In genomic region chr19:5838892-5839165, GRCm38 (mm10) we compare ENCODE assay signal across 15 mouse cellular contexts. TPM values are rescaled to one million over a fixed set of nuclear protein-coding genes. Genes with fewer than 3 reads are reported as not detected.
DNase-seq lines count a peak whose midpoint lies in the region; ATAC-seq and TF ChIP-seq lines count a peak whose summit lies in the region.
"Had no signal": no experiment of that assay in that cellular context is flagged by ENCODE, and none has a peak within 500 bp of the region (broad histone marks: within the 10 kb centered on the region; RNA-seq: fewer than 3 reads in every experiment).

No protein-coding gene starts in this region.

- H3K4me2 ChIP-seq in hindbrain, embryonic 14.5 days (replicated peaks), result no peak overlapping the region
- no peak overlapping the region for H3K4me2 ChIP-seq in lung, postnatal 0 days (replicated peaks; ENCODE audit: low read depth, low read length)
- no peak overlapping the region for H3K4me2 ChIP-seq in stomach, postnatal 0 days (replicated peaks; ENCODE audit: low read depth)
- no peak overlapping the region for H3K4me2 ChIP-seq in hindbrain, embryonic 12.5 days (replicated peaks)
- H3K4me2 ChIP-seq: limb, embryonic 13.5 days; midbrain, embryonic 13.5 days; neural tube, embryonic 15.5 days had no signal

- no peak for ATAC-seq in hindbrain, embryonic 14.5 days (ENCODE audit: low FRiP score)
- ATAC-seq in lung, postnatal 0 days, result no peak
- no peak for ATAC-seq in stomach, postnatal 0 days (ENCODE audit: low FRiP score, low TSS enrichment)
- no peak for ATAC-seq in hindbrain, embryonic 12.5 days (ENCODE audit: low FRiP score)
- ATAC-seq: forebrain, embryonic 16.5 days; midbrain, embryonic 13.5 days had no signal

- H3K9ac ChIP-seq in hindbrain, embryonic 14.5 days, result no peak overlapping the region
- H3K9ac ChIP-seq in lung, postnatal 0 days (replicated peaks; ENCODE audit: low read depth), result no peak overlapping the region
- H3K9ac ChIP-seq in stomach, postnatal 0 days (ENCODE audit: low read length), result peak overlapping the region; percentile 19; the same call in 1 of the 2 replicates
- H3K9ac ChIP-seq in hindbrain, embryonic 12.5 days, result no peak overlapping the region
- H3K9ac ChIP-seq: limb, embryonic 13.5 days; neural tube, embryonic 15.5 days had no signal

- 86% methylated on average over 4 of the region's 4 CpGs for WGBS in hindbrain, embryonic 10.5 days
- WGBS in hindbrain, embryonic 14.5 days, result 83% methylated on average over 4 of the region's 4 CpGs
- WGBS in lung, postnatal 0 days, result 85% methylated on average over 4 of the region's 4 CpGs
- 81% methylated on average over 4 of the region's 4 CpGs for WGBS in stomach, postnatal 0 days
- 85% methylated on average over 4 of the region's 4 CpGs for WGBS in hindbrain, embryonic 12.5 days

- no peak for TF ChIP-seq CTCF in lung, postnatal 0 days (IDR thresholded peaks at IDR 0.05)
- TF ChIP-seq CTCF in stomach, postnatal 0 days (IDR thresholded peaks at IDR 0.05; ENCODE audit: low read depth), result no peak

- no peak for DNase-seq in hindbrain, embryonic 10.5 days (ENCODE audit: low spot score)
- no peak for DNase-seq in hindbrain, embryonic 14.5 days (ENCODE audit: low spot score)
- DNase-seq in lung, postnatal 0 days (ENCODE audit: low spot score), result peak; percentile 37
- no peak for DNase-seq in lung, postnatal 36 days
- peak; percentile 64 for DNase-seq in adipocyte (ENCODE audit: low spot score)
- peak; percentile 44 for DNase-seq in stomach, postnatal 0 days (ENCODE audit: low spot score)
- DNase-seq: cerebellum, adult 18-20 months; kidney, postnatal 10 days; layer of hippocampus, adult 9-11 months; thymus, adult 2 months had no signal

- no peaks in the 10 kb centered on the region for H3K9me3 ChIP-seq in hindbrain, embryonic 10.5 days
- no peaks in the 10 kb centered on the region for H3K9me3 ChIP-seq in hindbrain, embryonic 14.5 days (ENCODE audit: control insufficient read depth, low read length)
- no peaks in the 10 kb centered on the region for H3K9me3 ChIP-seq in lung, postnatal 0 days (ENCODE audit: low read length)
- H3K9me3 ChIP-seq in stomach, postnatal 0 days (ENCODE audit: control insufficient read depth, low read length), result no peaks in the 10 kb centered on the region
- H3K9me3 ChIP-seq in hindbrain, embryonic 12.5 days (replicated peaks), result no peaks in the 10 kb centered on the region
- H3K9me3 ChIP-seq: limb, embryonic 13.5 days; midbrain, embryonic 13.5 days; neural tube, embryonic 15.5 days had no signal

- H3K4me3 ChIP-seq in hindbrain, embryonic 10.5 days, result no peak overlapping the region
- H3K4me3 ChIP-seq in hindbrain, embryonic 14.5 days (replicated peaks; ENCODE audit: low read length), result no peak overlapping the region
- no peak overlapping the region for H3K4me3 ChIP-seq in lung, postnatal 0 days (ENCODE audit: low read depth, low read length)
- H3K4me3 ChIP-seq in stomach, postnatal 0 days (ENCODE audit: low read depth, low read length), result no peak overlapping the region
- H3K4me3 ChIP-seq in hindbrain, embryonic 12.5 days, result no peak overlapping the region
- H3K4me3 ChIP-seq: limb, embryonic 13.5 days; midbrain, embryonic 13.5 days; neural tube, embryonic 15.5 days had no signal

- no peak for TF ChIP-seq EP300 in lung, postnatal 0 days (IDR thresholded peaks at IDR 0.05)
- TF ChIP-seq EP300 in stomach, postnatal 0 days (optimal IDR thresholded peaks at IDR 0.05), result no peak

- H3K36me3 ChIP-seq in hindbrain, embryonic 10.5 days, result no peaks in the 10 kb centered on the region
- no peaks in the 10 kb centered on the region for H3K36me3 ChIP-seq in hindbrain, embryonic 14.5 days (replicated peaks; ENCODE audit: control insufficient read depth, insufficient read depth)
- H3K36me3 ChIP-seq in lung, postnatal 0 days (ENCODE audit: insufficient read depth, low read length), result no peaks in the 10 kb centered on the region
- H3K36me3 ChIP-seq in stomach, postnatal 0 days (ENCODE audit: control insufficient read depth, insufficient read depth, low read length), result no peaks in the 10 kb centered on the region
- H3K36me3 ChIP-seq in hindbrain, embryonic 12.5 days, result no peaks in the 10 kb centered on the region
- H3K36me3 ChIP-seq: limb, embryonic 13.5 days; midbrain, embryonic 13.5 days; neural tube, embryonic 15.5 days had no signal

- H3K27ac ChIP-seq in hindbrain, embryonic 10.5 days, result peak overlapping the region; percentile 50; the same call in 1 of the 2 replicates
- no peak overlapping the region for H3K27ac ChIP-seq in hindbrain, embryonic 14.5 days
- no peak overlapping the region; the same call in 1 of the 2 replicates for H3K27ac ChIP-seq in lung, postnatal 0 days (ENCODE audit: low read length)
- H3K27ac ChIP-seq in stomach, postnatal 0 days (replicated peaks), result 0 out of 2 replicates have a peak overlapping the region, but pooled peaks have one; percentile 14
- no peak overlapping the region for H3K27ac ChIP-seq in hindbrain, embryonic 12.5 days
- H3K27ac ChIP-seq: limb, embryonic 13.5 days; midbrain, embryonic 13.5 days; neural tube, embryonic 15.5 days had no signal

- H3K4me1 ChIP-seq in hindbrain, embryonic 10.5 days (replicated peaks), result peaks cover 59% of the 10 kb centered on the region
- peaks cover 15% of the 10 kb centered on the region for H3K4me1 ChIP-seq in hindbrain, embryonic 14.5 days (replicated peaks; ENCODE audit: control insufficient read depth, insufficient read depth, low read length)
- peaks cover 12% of the 10 kb centered on the region; the same call in 1 of the 2 replicates for H3K4me1 ChIP-seq in lung, postnatal 0 days (ENCODE audit: insufficient read depth, low read depth, low read length)
- H3K4me1 ChIP-seq in stomach, postnatal 0 days (replicated peaks; ENCODE audit: control insufficient read depth, insufficient read depth), result no peaks in the 10 kb centered on the region
- peaks cover 25% of the 10 kb centered on the region for H3K4me1 ChIP-seq in hindbrain, embryonic 12.5 days

- H3K27me3 ChIP-seq in hindbrain, embryonic 10.5 days (ENCODE audit: insufficient read depth, poor library complexity, severe bottlenecking), result no peaks in the 10 kb centered on the region
- H3K27me3 ChIP-seq in hindbrain, embryonic 14.5 days (ENCODE audit: control insufficient read depth, insufficient read depth, low read length), result no peaks in the 10 kb centered on the region
- no peaks in the 10 kb centered on the region for H3K27me3 ChIP-seq in lung, postnatal 0 days (replicated peaks; ENCODE audit: insufficient read depth, low read length)
- no peaks in the 10 kb centered on the region for H3K27me3 ChIP-seq in stomach, postnatal 0 days (ENCODE audit: control insufficient read depth, insufficient read depth, low read length)
- no peaks in the 10 kb centered on the region for H3K27me3 ChIP-seq in hindbrain, embryonic 12.5 days
- H3K27me3 ChIP-seq: limb, embryonic 13.5 days; midbrain, embryonic 13.5 days; neural tube, embryonic 15.5 days had no signal

RNA-seq across cellular contexts. Expression of gene Frmd8, which starts 36.2 kb away (rescaled TPM):
- polyA plus RNA-seq in hindbrain, embryonic 10.5 days (2016; fragmentation: Nextera tagmentation; extraction: Ambion mirVana), result 37.2 and 37.8 TPM in 2 replicates
- polyA plus RNA-seq in hindbrain, embryonic 14.5 days (2014; fragmentation: Nextera tagmentation; extraction: Ambion mirVana), result 11.3 and 13.1 TPM in 2 replicates
- polyA plus RNA-seq in lung, postnatal 0 days (2015; fragmentation: Nextera tagmentation; extraction: Ambion mirVana), result 33.9 and 35.1 TPM in 2 replicates
- polyA plus RNA-seq in stomach, postnatal 0 days (2015; fragmentation: Nextera tagmentation; extraction: Ambion mirVana), result 13.8 and 18.8 TPM in 2 replicates
- 28.7 and 29.9 TPM in 2 replicates for polyA plus RNA-seq in hindbrain, embryonic 12.5 days (2016; fragmentation: Nextera tagmentation; extraction: Ambion mirVana)

RNA-seq across cellular contexts. Expression of gene Slc25a45, which starts 38.8 kb away (rescaled TPM):
- polyA plus RNA-seq in hindbrain, embryonic 10.5 days (2016; fragmentation: Nextera tagmentation; extraction: Ambion mirVana), result 2.8 TPM in 2 replicates
- polyA plus RNA-seq in hindbrain, embryonic 14.5 days (2014; fragmentation: Nextera tagmentation; extraction: Ambion mirVana), result 1.5 and 2.5 TPM in 2 replicates
- 8.4 and 10.2 TPM in 2 replicates for polyA plus RNA-seq in lung, postnatal 0 days (2015; fragmentation: Nextera tagmentation; extraction: Ambion mirVana)
- 2.9 and 3.2 TPM in 2 replicates for polyA plus RNA-seq in stomach, postnatal 0 days (2015; fragmentation: Nextera tagmentation; extraction: Ambion mirVana)
- 2.0 and 2.2 TPM in 2 replicates for polyA plus RNA-seq in hindbrain, embryonic 12.5 days (2016; fragmentation: Nextera tagmentation; extraction: Ambion mirVana)

RNA-seq across cellular contexts. Expression of gene Tigd3, which starts 55.1 kb away (rescaled TPM):
- polyA plus RNA-seq in hindbrain, embryonic 10.5 days (2016; fragmentation: Nextera tagmentation; extraction: Ambion mirVana), result 9.9 and 11.3 TPM in 2 replicates
- 6.1 and 9.4 TPM in 2 replicates for polyA plus RNA-seq in hindbrain, embryonic 14.5 days (2014; fragmentation: Nextera tagmentation; extraction: Ambion mirVana)
- polyA plus RNA-seq in lung, postnatal 0 days (2015; fragmentation: Nextera tagmentation; extraction: Ambion mirVana), result 1.3 and 1.5 TPM in 2 replicates
- 0.77 and 1.0 TPM in 2 replicates for polyA plus RNA-seq in stomach, postnatal 0 days (2015; fragmentation: Nextera tagmentation; extraction: Ambion mirVana)
- 11.0 and 11.3 TPM in 2 replicates for polyA plus RNA-seq in hindbrain, embryonic 12.5 days (2016; fragmentation: Nextera tagmentation; extraction: Ambion mirVana)

Comparison
In these comparisons a context has a peak if more than half of its experiments do, and no peak if none do; other contexts are left out.
1. DNase-seq: peak in lung, postnatal 0 days (single experiment), adipocyte (single experiment) and stomach, postnatal 0 days (single experiment); none in hindbrain, embryonic 10.5 days (single experiment), hindbrain, embryonic 14.5 days (single experiment) and lung, postnatal 36 days (single experiment).
2. H3K27ac ChIP-seq: peak in hindbrain, embryonic 10.5 days (single experiment) and stomach, postnatal 0 days (single experiment); none in hindbrain, embryonic 14.5 days (single experiment), lung, postnatal 0 days (single experiment) and hindbrain, embryonic 12.5 days (single experiment).